11 mouse cellular contexts compared by ENCODE assay signal in the genomic region with DNA sequence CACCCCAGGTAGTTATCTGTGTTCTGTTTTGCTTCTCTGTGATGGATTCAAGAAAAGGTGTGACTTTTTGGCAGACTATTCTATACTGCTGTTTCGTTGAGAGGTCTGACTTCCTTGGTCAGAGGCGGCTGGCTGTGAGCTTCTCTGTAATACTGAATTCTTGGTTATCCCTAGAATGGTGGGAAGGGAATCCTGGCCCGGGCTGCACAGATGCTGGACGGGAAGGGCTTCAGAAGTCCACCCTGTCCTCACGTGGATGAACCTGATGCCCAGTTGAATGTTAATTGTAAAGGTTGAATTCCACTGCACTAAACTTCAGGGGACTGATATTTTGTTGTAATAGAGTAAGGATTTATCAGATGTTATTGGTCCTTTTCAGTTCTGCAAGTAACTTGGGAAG. TPM values are rescaled to one million over a fixed set of nuclear protein-coding genes. Genes with fewer than 3 reads are reported as not detected.
A peak's percentile ranks its signal among the peaks of the same experiment; 100 is the strongest.
DNase-seq lines count a peak whose midpoint lies in the region; ATAC-seq and TF ChIP-seq lines count a peak whose summit lies in the region.
"Had no signal": no experiment of that assay in that cellular context is flagged by ENCODE, and none has a peak within 500 bp of the region (broad histone marks: within the 10 kb centered on the region; RNA-seq: fewer than 3 reads in every experiment).

No protein-coding gene starts in this region.

- no peak for TF ChIP-seq CTCF in gastrocnemius, adult 2 months (IDR thresholded peaks at IDR 0.05)

- peak overlapping the region; percentile 30; the same call in 1 of the 2 replicates for H3K9ac ChIP-seq in ES-E14 (ENCODE audit: insufficient read depth, low read depth, low read length, poor library complexity, severe bottlenecking)
- no peak overlapping the region for H3K9ac ChIP-seq in heart, embryonic 16.5 days (ENCODE audit: low read length)
- no peak overlapping the region for H3K9ac ChIP-seq in limb, embryonic 11.5 days (ENCODE audit: low read length)
- H3K9ac ChIP-seq: liver, embryonic 15.5 days had no signal

- WGBS in heart, embryonic 16.5 days = 12% methylated on average over 5 of the region's 5 CpGs
- 19% methylated on average over 5 of the region's 5 CpGs for WGBS in limb, embryonic 11.5 days

- H3K4me2 ChIP-seq in heart, embryonic 16.5 days (ENCODE audit: low read depth, low read length) = peak overlapping the region; percentile 37; the same call in 1 of the 2 replicates
- no peak overlapping the region for H3K4me2 ChIP-seq in limb, embryonic 11.5 days (ENCODE audit: low read depth, severe bottlenecking)
- H3K4me2 ChIP-seq: liver, embryonic 15.5 days had no signal

- intact Hi-C loops in gastrocnemius, adult 2 months (cut with DNase I) = loop anchor here (5.0 kb wide), 1 partner anchor 38 kb away; no protein-coding TSS in a partner anchor

- H3K27ac ChIP-seq in gastrocnemius, adult 2 months = peak overlapping the region; percentile 64
- no peak overlapping the region; the same call in 1 of the 2 replicates for H3K27ac ChIP-seq in ES-E14 (ENCODE audit: insufficient read depth, low read depth, low read length, poor library complexity, severe bottlenecking)
- H3K27ac ChIP-seq in heart, embryonic 16.5 days (ENCODE audit: low read length) = peak overlapping the region; percentile 35
- no peak overlapping the region for H3K27ac ChIP-seq in limb, embryonic 11.5 days (replicated peaks; ENCODE audit: low read depth, low read length)
- H3K27ac ChIP-seq: liver, embryonic 15.5 days had no signal

- ATAC-seq in heart, embryonic 16.5 days (replicated peaks; ENCODE audit: extremely low read depth, insufficient read depth, low FRiP score) = 0 out of 2 replicates have a peak, but pooled peaks have one; percentile 37
- no peak for ATAC-seq in limb, embryonic 11.5 days (ENCODE audit: insufficient number of reproducible peaks, low FRiP score, low TSS enrichment, low read depth)
- ATAC-seq: activated CD4-positive, CD25-positive, alpha-beta regulatory T cell, adult 4 months had no signal

- peak overlapping the region; percentile 34 for H3K4me3 ChIP-seq in gastrocnemius, adult 2 months
- peak overlapping the region; percentile 8 to 23; a peak in 2 of 4 replicates for H3K4me3 ChIP-seq in ES-E14 (ENCODE audit: insufficient read depth in 1 of 2, low read depth in 1 of 2, low read length in 2 of 2, poor library complexity in 1 of 2, severe bottlenecking in 1 of 2)
- no peak overlapping the region for H3K4me3 ChIP-seq in heart, embryonic 16.5 days (ENCODE audit: low read length)
- H3K4me3 ChIP-seq in limb, embryonic 11.5 days (ENCODE audit: low read depth, low read length) = no peak overlapping the region
- H3K4me3 ChIP-seq: liver, embryonic 15.5 days had no signal

- in situ Hi-C loops in ES-E14 (cut with MboI; ENCODE audit: low sequenced_read_pairs in 2 of 2, unreplicated experiment in 2 of 2) = loop anchor here in 1 of 2 experiments (25.0 kb wide), 1 partner anchor 87 kb away; no protein-coding TSS in a partner anchor

- H3K27me3 ChIP-seq in heart, embryonic 16.5 days (ENCODE audit: control insufficient read depth, insufficient read depth, low read length) = no peaks in the 10 kb centered on the region
- no peaks in the 10 kb centered on the region for H3K27me3 ChIP-seq in limb, embryonic 11.5 days (ENCODE audit: control insufficient read depth, insufficient read depth, low read length)

- DNase-seq in gastrocnemius, adult 2 months = no peak
- no peak for DNase-seq in gastrocnemius, postnatal 4 days (ENCODE audit: low spot score in 2 of 2)
- no peak for DNase-seq in ES-E14 (ENCODE audit: low read depth, low spot score)
- peak; percentile 53 for DNase-seq in limb, embryonic 11.5 days (ENCODE audit: low spot score)
- DNase-seq in ovary, postnatal 36 days (ENCODE audit: low spot score) = no peak
- DNase-seq in spleen, postnatal 10 days (ENCODE audit: low spot score in 2 of 2) = no peak
- DNase-seq in adrenal gland, postnatal 25 days = no peak
- DNase-seq: right cerebral cortex, adult 18-20 months had no signal

- H3K36me3 ChIP-seq in ES-E14 (ENCODE audit: control insufficient read depth, insufficient read depth, low read length, poor library complexity, severe bottlenecking) = no peaks in the 10 kb centered on the region
- H3K36me3 ChIP-seq in heart, embryonic 16.5 days (ENCODE audit: control insufficient read depth, insufficient read depth) = no peaks in the 10 kb centered on the region
- H3K36me3 ChIP-seq in limb, embryonic 11.5 days (ENCODE audit: control insufficient read depth, insufficient read depth, low read length) = no peaks in the 10 kb centered on the region
- H3K36me3 ChIP-seq: liver, embryonic 15.5 days had no signal

- H3K4me1 ChIP-seq in ES-E14 (ENCODE audit: control insufficient read depth in 2 of 2, insufficient read depth in 2 of 2, low read length in 2 of 2, poor library complexity in 1 of 2) = peaks cover 10 to 22% of the 10 kb centered on the region in 2 experiments
- H3K4me1 ChIP-seq in heart, embryonic 16.5 days (ENCODE audit: control insufficient read depth, insufficient read depth, low read length) = peaks cover 41% of the 10 kb centered on the region
- peaks cover 19% of the 10 kb centered on the region for H3K4me1 ChIP-seq in limb, embryonic 11.5 days (ENCODE audit: control insufficient read depth, insufficient read depth, low read length)

- no peaks in the 10 kb centered on the region for H3K9me3 ChIP-seq in ES-E14 (ENCODE audit: control insufficient read depth, insufficient read depth, low read depth, low read length)
- no peaks in the 10 kb centered on the region for H3K9me3 ChIP-seq in heart, embryonic 16.5 days (replicated peaks; ENCODE audit: control insufficient read depth, low read length)
- H3K9me3 ChIP-seq in limb, embryonic 11.5 days (ENCODE audit: control insufficient read depth, low read length) = no peaks in the 10 kb centered on the region
- H3K9me3 ChIP-seq: liver, embryonic 15.5 days had no signal

TF ChIP-seq in ES-E14, 5 proteins besides CTCF, POLR2A, EP300 and RAD21:
- TF ChIP-seq HCFC1 (IDR thresholded peaks at IDR 0.05; ENCODE audit: borderline replicate concordance, insufficient read depth, low read length) (no peak), MAFK (IDR thresholded peaks at IDR 0.05; ENCODE audit: insufficient read depth, low read depth, low read length) (no peak), ZC3H11A (IDR thresholded peaks at IDR 0.05; ENCODE audit: borderline replicate concordance, low read depth, low read length) (no peak), ZNF384 (IDR thresholded peaks at IDR 0.05; ENCODE audit: low read depth, low read length) (no peak)

RNA-seq across cellular contexts. Expression of a gene that starts 7.4 kb away (rescaled TPM):
- 10 to 100 TPM; 21.0 to 24.8 TPM for total RNA-seq in gastrocnemius, adult 2 months (2021)
- total RNA-seq in gastrocnemius, postnatal 4 days (2021) = 10 to 100 TPM; 17.2 to 21.9 TPM
- 73.6 and 83.4 TPM in 2 replicates for total RNA-seq in ES-E14 (2012; rRNA removed)
- polyA plus RNA-seq in heart, embryonic 16.5 days (2015; fragmentation: Nextera tagmentation; extraction: Ambion mirVana) = 9.5 and 9.9 TPM in 2 replicates
- 18.5 and 21.0 TPM in 2 replicates for polyA plus RNA-seq in limb, embryonic 11.5 days (2014; fragmentation: Nextera tagmentation; extraction: Ambion mirVana)
- total RNA-seq in adrenal gland, postnatal 25 days (2021) = 26.8 and 27.1 TPM in 2 replicates

Comparison
In these comparisons a context has a peak if more than half of its experiments do, and no peak if none do; other contexts are left out.
1. H3K27ac ChIP-seq: peak in gastrocnemius, adult 2 months (single experiment) and heart, embryonic 16.5 days (single experiment); none in ES-E14 (single experiment) and limb, embryonic 11.5 days (single experiment).
2. H3K4me3 ChIP-seq: peak in gastrocnemius, adult 2 months (single experiment) and ES-E14 (2 of 2); none in heart, embryonic 16.5 days (single experiment) and limb, embryonic 11.5 days (single experiment).